In genomic region chr10:121055452-121056188, GRCm38 (mm10) we compare ENCODE assay signal across 8 mouse cellular contexts. TPM values are rescaled to one million over a fixed set of nuclear protein-coding genes. Genes with fewer than 3 reads are reported as not detected.
DNase-seq lines count a peak whose midpoint lies in the region; ATAC-seq and TF ChIP-seq lines count a peak whose summit lies in the region.

No protein-coding gene starts in this region.

- no peaks in the 10 kb centered on the region for H3K36me3 ChIP-seq in midbrain, embryonic 11.5 days (ENCODE audit: control insufficient read depth, insufficient read depth, low read length)
- H3K36me3 ChIP-seq in midbrain, embryonic 10.5 days = no peaks in the 10 kb centered on the region
- no peaks in the 10 kb centered on the region for H3K36me3 ChIP-seq in intestine, postnatal 0 days (ENCODE audit: control insufficient read depth, insufficient read depth)
- no peaks in the 10 kb centered on the region for H3K36me3 ChIP-seq in liver, postnatal 0 days (replicated peaks; ENCODE audit: insufficient read depth, low read length)

- no peaks in the 10 kb centered on the region for H3K9me3 ChIP-seq in midbrain, embryonic 11.5 days (ENCODE audit: control insufficient read depth, low read length)
- H3K9me3 ChIP-seq in midbrain, embryonic 10.5 days (replicated peaks) = no peaks in the 10 kb centered on the region
- no peaks in the 10 kb centered on the region for H3K9me3 ChIP-seq in intestine, postnatal 0 days (ENCODE audit: control insufficient read depth)
- H3K9me3 ChIP-seq in liver, postnatal 0 days (ENCODE audit: low read length) = no peaks in the 10 kb centered on the region

- WGBS in midbrain, embryonic 11.5 days = 70% methylated on average over 13 of the region's 13 CpGs
- 74% methylated on average over 13 of the region's 13 CpGs for WGBS in midbrain, embryonic 10.5 days
- WGBS in intestine, postnatal 0 days = 39% methylated on average over 13 of the region's 13 CpGs
- WGBS in liver, postnatal 0 days (ENCODE audit: insufficient replicate concordance) = 62% methylated on average over 13 of the region's 13 CpGs

- no peak overlapping the region for H3K9ac ChIP-seq in midbrain, embryonic 11.5 days (ENCODE audit: low read length)
- no peak overlapping the region for H3K9ac ChIP-seq in intestine, postnatal 0 days (ENCODE audit: low read depth, low read length)
- H3K9ac ChIP-seq in liver, postnatal 0 days (replicated peaks) = no peak overlapping the region

- no peak for TF ChIP-seq EP300 in liver, postnatal 0 days (IDR thresholded peaks at IDR 0.05; ENCODE audit: low read depth)

- H3K4me1 ChIP-seq in midbrain, embryonic 11.5 days (ENCODE audit: control insufficient read depth, insufficient read depth, low read length) = no peaks in the 10 kb centered on the region
- H3K4me1 ChIP-seq in midbrain, embryonic 10.5 days = peaks cover 5% of the 10 kb centered on the region; the same call in 1 of the 2 replicates
- H3K4me1 ChIP-seq in intestine, postnatal 0 days (replicated peaks; ENCODE audit: control insufficient read depth, insufficient read depth, low read length) = 0 out of 2 replicates have a peak, but pooled peaks cover 3% of the 10 kb centered on the region
- H3K4me1 ChIP-seq in liver, postnatal 0 days (ENCODE audit: insufficient read depth) = peaks cover 5% of the 10 kb centered on the region

- DNase-seq in midbrain, embryonic 11.5 days (ENCODE audit: low spot score, missing footprints) = no peak
- DNase-seq in midbrain, embryonic 10.5 days (ENCODE audit: low spot score) = no peak
- DNase-seq in cerebellum, adult 9-10 months = peak; percentile 8
- DNase-seq in heart, adult 11 months = peak; percentile 97
- peak; percentile 64 for DNase-seq in liver, postnatal 0 days
- DNase-seq in ovary, postnatal 36 days (ENCODE audit: low spot score) = peak; percentile 67
- no peak for DNase-seq in thymus, postnatal 14 days

- H3K4me2 ChIP-seq in midbrain, embryonic 11.5 days = no peak overlapping the region
- peak overlapping the region; percentile 27 for H3K4me2 ChIP-seq in intestine, postnatal 0 days (replicated peaks; ENCODE audit: low read depth)
- no peak overlapping the region for H3K4me2 ChIP-seq in liver, postnatal 0 days (ENCODE audit: low read depth, low read length)

- no peak overlapping the region for H3K4me3 ChIP-seq in midbrain, embryonic 11.5 days (ENCODE audit: low read depth, low read length)
- H3K4me3 ChIP-seq in midbrain, embryonic 10.5 days = no peak overlapping the region
- no peak overlapping the region for H3K4me3 ChIP-seq in intestine, postnatal 0 days (ENCODE audit: low read depth, low read length)
- H3K4me3 ChIP-seq in liver, postnatal 0 days (ENCODE audit: low read depth, low read length) = no peak overlapping the region

- H3K27me3 ChIP-seq in midbrain, embryonic 11.5 days (ENCODE audit: control insufficient read depth, insufficient read depth, low read length) = no peaks in the 10 kb centered on the region
- H3K27me3 ChIP-seq in midbrain, embryonic 10.5 days (ENCODE audit: low read depth, poor library complexity, severe bottlenecking) = no peaks in the 10 kb centered on the region
- H3K27me3 ChIP-seq in intestine, postnatal 0 days (replicated peaks; ENCODE audit: control insufficient read depth, insufficient read depth, low read length) = no peaks in the 10 kb centered on the region
- H3K27me3 ChIP-seq in liver, postnatal 0 days (ENCODE audit: insufficient read depth, low read length) = no peaks in the 10 kb centered on the region

- no peak overlapping the region for H3K27ac ChIP-seq in midbrain, embryonic 11.5 days (ENCODE audit: low read depth, low read length)
- no peak overlapping the region for H3K27ac ChIP-seq in midbrain, embryonic 10.5 days (replicated peaks)
- H3K27ac ChIP-seq in intestine, postnatal 0 days (ENCODE audit: low read depth, low read length) = no peak overlapping the region
- H3K27ac ChIP-seq in liver, postnatal 0 days (ENCODE audit: low read depth) = peak overlapping the region; percentile 35; the same call in 1 of the 2 replicates

- TF ChIP-seq CTCF in intestine, postnatal 0 days (IDR thresholded peaks at IDR 0.05; ENCODE audit: low read depth) = no peak
- TF ChIP-seq CTCF in liver, postnatal 0 days (IDR thresholded peaks at IDR 0.05; ENCODE audit: low read depth) = no peak

- ATAC-seq in midbrain, embryonic 11.5 days (ENCODE audit: low FRiP score) = peak; percentile 40; the same call in 1 of the 2 replicates
- ATAC-seq in intestine, postnatal 0 days = no peak
- no peak for ATAC-seq in liver, postnatal 0 days

RNA-seq across cellular contexts. Expression of gene Wif1, which starts 21.9 kb away (rescaled TPM):
- polyA plus RNA-seq in midbrain, embryonic 11.5 days (2014; fragmentation: Nextera tagmentation; extraction: Ambion mirVana) = 3.0 and 4.1 TPM in 2 replicates
- polyA plus RNA-seq in midbrain, embryonic 10.5 days (2016; fragmentation: Nextera tagmentation; extraction: Ambion mirVana) = 1.3 and 1.7 TPM in 2 replicates
- 0.65 and 1.2 TPM in 2 replicates for polyA plus RNA-seq in intestine, postnatal 0 days (2015; fragmentation: Nextera tagmentation; extraction: Ambion mirVana)
- polyA plus RNA-seq in liver, postnatal 0 days (2015; fragmentation: Nextera tagmentation; extraction: Ambion mirVana) = 4.1 and 5.3 TPM in 2 replicates

Comparison
In these comparisons a context has a peak if more than half of its experiments do, and no peak if none do; other contexts are left out.
1. DNase-seq: peak in cerebellum, adult 9-10 months (single experiment), heart, adult 11 months (single experiment), liver, postnatal 0 days (single experiment) and ovary, postnatal 36 days (single experiment); none in midbrain, embryonic 11.5 days (single experiment), midbrain, embryonic 10.5 days (single experiment) and thymus, postnatal 14 days (single experiment).